Mouse (Mus musculus): ENCODE data around the gene Ckap2.

GRCm38 (mm10) chr8:22141836-22142385 lies 43.7 kb downstream of the Ckap2 start:
- TF ChIP-seq CTCF (IDR thresholded peaks at IDR 0.05; ENCODE audit: insufficient read depth, low read length) (no peak), POLR2A (IDR thresholded peaks at IDR 0.05; ENCODE audit: borderline replicate concordance, extremely low read depth, low read depth, low read length) (no peak)

All from lung, adult 2 months (tissue).